Mouse (Mus musculus) forebrain, embryonic 10.5 days (tissue): ENCODE data around the gene Map2. TPM values are rescaled to one million over a fixed set of nuclear protein-coding genes. Genes with fewer than 3 reads are reported as not detected.

Experiments used
- DNase-seq: peaks from one replicate; pipeline ENCODE4 v3.0.0-alpha.2; 2017; ENCODE audit warnings: low spot score; ENCODE audit errors: extremely low spot score
- H3K27ac ChIP-seq: fragments of 300-500 bp; sonication (generic); 2 replicates; pipeline ENCODE4 v1.5.1; 2016; ENCODE audit warnings: mild to moderate bottlenecking
- H3K27me3 ChIP-seq: fragments of 300-500 bp; sonication (generic); 2 replicates; pipeline ENCODE4 v1.6.1; 2016; ENCODE audit warnings: mild to moderate bottlenecking; ENCODE audit not compliant: poor library complexity, severe bottlenecking
- H3K36me3 ChIP-seq: fragments of 300-500 bp; sonication (generic); replicated peaks from 2 replicates; pipeline ENCODE4 v1.6.1; 2016; ENCODE audit warnings: mild to moderate bottlenecking, moderate library complexity
- H3K4me1 ChIP-seq: fragments of 300-500 bp; sonication (generic); 2 replicates; pipeline ENCODE4 v1.6.1; 2016
- H3K4me3 ChIP-seq: fragments of 300-500 bp; sonication (generic); 2 replicates; pipeline ENCODE4 v1.5.1; 2016; ENCODE audit warnings: mild to moderate bottlenecking, moderate library complexity
- H3K9me3 ChIP-seq: fragments of 300-500 bp; sonication (generic); 2 replicates; pipeline ENCODE4 v1.6.1; 2016; ENCODE audit warnings: mild to moderate bottlenecking, moderate library complexity
- WGBS: fragments of 180-500 bp; shearing (Covaris S2); methylation state at CpG from one replicate; pipeline ENCODE4 v1.1.7; 2016; 5-methylcytosine and 5-hydroxymethylcytosine counted together
- polyA plus RNA-seq: library from polyadenylated mRNA; unstranded; fragments of >200 nt; fragmentation: Nextera tagmentation; extraction: Ambion mirVana; gene quantifications from 2 replicates; pipeline ENCODE4 v1.2.1, GENCODE M21; 2016

Map2 gene
- polyA plus RNA-seq, 1 experiment from 2014 or later = 73.6 TPM

GRCm38 (mm10) chr1:66279222-66280009 lies 104.3 kb downstream of the Map2 start:
- WGBS = 89% methylated on average over 4 of the region's 4 CpGs
- Histone ChIP-seq H3K36me3 (peaks cover 3% of the 10 kb centered on the region; the same call in 1 of the 2 replicates), H3K9me3 (no peaks in the 10 kb centered on the region), H3K27me3 (no peaks in the 10 kb centered on the region), H3K4me1 (no peaks in the 10 kb centered on the region), H3K4me3 (no peak overlapping the region), H3K27ac (no peak overlapping the region)
- DNase-seq = no peak

GRCm38 (mm10) chr1:66280152-66280551 lies 105.1 kb downstream of the Map2 start:
- H3K36me3 ChIP-seq = peaks cover 3% of the 10 kb centered on the region; the same call in 1 of the 2 replicates
- 92% methylated on average over 4 of the region's 4 CpGs for WGBS
- no peaks in the 10 kb centered on the region for H3K9me3 ChIP-seq
- no peak overlapping the region for H3K4me3 ChIP-seq
- H3K27me3 ChIP-seq = no peaks in the 10 kb centered on the region
- H3K4me1 ChIP-seq = no peaks in the 10 kb centered on the region
- DNase-seq = no peak
- H3K27ac ChIP-seq = no peak overlapping the region

GRCm38 (mm10) chr1:66282447-66282846 lies 107.4 kb downstream of the Map2 start:
- H3K4me1 ChIP-seq = no peaks in the 10 kb centered on the region
- H3K9me3 ChIP-seq = no peaks in the 10 kb centered on the region
- peaks cover 3% of the 10 kb centered on the region; the same call in 1 of the 2 replicates for H3K36me3 ChIP-seq
- H3K4me3 ChIP-seq = no peak overlapping the region
- no peak for DNase-seq
- WGBS = 87% methylated on average over 3 of the region's 3 CpGs
- no peaks in the 10 kb centered on the region for H3K27me3 ChIP-seq
- no peak overlapping the region for H3K27ac ChIP-seq

GRCm38 (mm10) chr1:66288987-66289386 lies 113.9 kb downstream of the Map2 start:
- WGBS = 92% methylated on average over 4 of the region's 4 CpGs
- DNase-seq = no peak

GRCm38 (mm10) chr1:66292121-66292881 lies 117.2 kb downstream of the Map2 start:
- no peaks in the 10 kb centered on the region for H3K9me3 ChIP-seq
- H3K27ac ChIP-seq = no peak overlapping the region
- H3K36me3 ChIP-seq = no peaks in the 10 kb centered on the region
- no peak overlapping the region for H3K4me3 ChIP-seq
- no peak for DNase-seq
- H3K27me3 ChIP-seq = no peaks in the 10 kb centered on the region
- no peaks in the 10 kb centered on the region for H3K4me1 ChIP-seq
- 87% methylated on average over 3 of the region's 3 CpGs for WGBS

More at GRCm38 (mm10) chr1:66288987-66289386, 113.9 kb downstream of the Map2 start:
- H3K27ac ChIP-seq = no peak overlapping the region
- no peaks in the 10 kb centered on the region for H3K4me1 ChIP-seq
- H3K27me3 ChIP-seq = no peaks in the 10 kb centered on the region
- H3K9me3 ChIP-seq = no peaks in the 10 kb centered on the region
- no peaks in the 10 kb centered on the region for H3K36me3 ChIP-seq
- no peak overlapping the region for H3K4me3 ChIP-seq

- Histone ChIP-seq H3K4me1 (no peaks in the 10 kb centered on the region), H3K36me3 (no peaks in the 10 kb centered on the region), H3K27ac (no peak overlapping the region), H3K27me3 (no peaks in the 10 kb centered on the region), H3K9me3 (no peaks in the 10 kb centered on the region), H3K4me3 (no peak overlapping the region)
- no peak for DNase-seq
- WGBS = 95% methylated on average over 6 of the region's 6 CpGs
Measured at GRCm38 (mm10) chr1:66299376-66299775, 124.3 kb downstream of the Map2 start.

GRCm38 (mm10) chr1:66320378-66321135 lies 145.5 kb downstream of the Map2 start:
- H3K27me3 ChIP-seq = no peaks in the 10 kb centered on the region
- no peaks in the 10 kb centered on the region for H3K9me3 ChIP-seq
- WGBS = 68% methylated on average over 2 of the region's 2 CpGs
- DNase-seq = peak; percentile 17
- H3K27ac ChIP-seq = peak overlapping the region; percentile 74
- H3K4me1 ChIP-seq = peaks cover 30% of the 10 kb centered on the region
- no peaks in the 10 kb centered on the region for H3K36me3 ChIP-seq
- H3K4me3 ChIP-seq = no peak overlapping the region

GRCm38 (mm10) chr1:66321136-66321502 lies 146.0 kb downstream of the Map2 start:
- no peak for DNase-seq
- Histone ChIP-seq H3K27ac (peak overlapping the region; percentile 74; the same call in 1 of the 2 replicates), H3K4me1 (peaks cover 30% of the 10 kb centered on the region), H3K4me3 (no peak overlapping the region), H3K9me3 (no peaks in the 10 kb centered on the region), H3K27me3 (no peaks in the 10 kb centered on the region), H3K36me3 (no peaks in the 10 kb centered on the region)
- WGBS = 53% methylated on average over 1 of the region's 1 CpGs

- Histone ChIP-seq H3K27ac (peak overlapping the region; percentile 73), H3K4me1 (peaks cover 30% of the 10 kb centered on the region), H3K27me3 (no peaks in the 10 kb centered on the region), H3K4me3 (peak overlapping the region; percentile 39), H3K9me3 (no peaks in the 10 kb centered on the region), H3K36me3 (no peaks in the 10 kb centered on the region)
- WGBS = 38% methylated on average over 15 of the region's 15 CpGs
- DNase-seq = peak; percentile 17
Measured at GRCm38 (mm10) chr1:66321631-66322142, 146.6 kb downstream of the Map2 start.

GRCm38 (mm10) chr1:66323461-66323860 lies 148.4 kb downstream of the Map2 start:
- Histone ChIP-seq H3K36me3 (no peaks in the 10 kb centered on the region), H3K4me3 (no peak overlapping the region), H3K27me3 (no peaks in the 10 kb centered on the region), H3K4me1 (peaks cover 33% of the 10 kb centered on the region), H3K27ac (no peak overlapping the region), H3K9me3 (no peaks in the 10 kb centered on the region)
- 89% methylated on average over 9 of the region's 9 CpGs for WGBS
- DNase-seq = no peak

- Histone ChIP-seq H3K27ac (no peak overlapping the region), H3K27me3 (no peaks in the 10 kb centered on the region), H3K4me3 (no peak overlapping the region), H3K36me3 (no peaks in the 10 kb centered on the region), H3K4me1 (peaks cover 41% of the 10 kb centered on the region), H3K9me3 (no peaks in the 10 kb centered on the region)
- DNase-seq = no peak
Measured at GRCm38 (mm10) chr1:66324951-66325350, 149.9 kb downstream of the Map2 start.

- Histone ChIP-seq H3K27me3 (no peaks in the 10 kb centered on the region), H3K4me1 (peaks cover 14% of the 10 kb centered on the region), H3K9me3 (no peaks in the 10 kb centered on the region), H3K27ac (no peak overlapping the region), H3K4me3 (no peak overlapping the region), H3K36me3 (no peaks in the 10 kb centered on the region)
- no peak for DNase-seq
- 53% methylated on average over 6 of the region's 6 CpGs for WGBS
Measured at GRCm38 (mm10) chr1:66328996-66329395, 153.9 kb downstream of the Map2 start.
